Mouse (Mus musculus) adrenal gland (tissue): ENCODE measurements around the gene Cracr2a.

Experiments used
- intact Hi-C: fragments of 180-260 bp; cut with DNase I; formaldehyde crosslinking; loops from one replicate; pipeline ENCODE4 v1.15.1; 2025

Cracr2a gene

DNA sequence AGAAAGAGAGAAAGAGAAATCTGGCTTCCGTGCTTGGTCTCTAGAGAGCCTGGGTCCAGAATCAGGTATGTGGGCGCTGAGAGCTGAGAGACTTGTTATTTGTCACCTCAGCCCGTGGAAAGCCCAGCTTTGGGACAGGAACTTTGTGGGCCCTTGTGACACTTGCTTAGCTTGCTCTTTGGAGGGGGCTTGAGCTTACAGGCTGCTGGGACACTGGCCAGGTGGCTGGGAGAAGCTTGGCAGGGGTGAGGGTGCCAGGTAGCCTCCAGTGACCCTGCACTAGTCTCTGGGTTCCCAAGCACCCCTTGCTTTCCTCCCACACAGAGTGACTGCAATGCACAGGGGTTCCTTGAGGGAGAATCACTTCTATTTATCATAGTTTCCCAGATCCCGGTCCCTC is 2.4 kb downstream of the Cracr2a start:
- intact Hi-C loops = no loop called here

GRCm38 (mm10) chr6:127565951-127566732 is 5.0 kb downstream of the Cracr2a start:
- intact Hi-C loops = no loop called here

- intact Hi-C loops = no loop called here
These were observed 10.9 kb downstream of the Cracr2a start for GRCm38 (mm10) chr6:127571849-127572550.

DNA sequence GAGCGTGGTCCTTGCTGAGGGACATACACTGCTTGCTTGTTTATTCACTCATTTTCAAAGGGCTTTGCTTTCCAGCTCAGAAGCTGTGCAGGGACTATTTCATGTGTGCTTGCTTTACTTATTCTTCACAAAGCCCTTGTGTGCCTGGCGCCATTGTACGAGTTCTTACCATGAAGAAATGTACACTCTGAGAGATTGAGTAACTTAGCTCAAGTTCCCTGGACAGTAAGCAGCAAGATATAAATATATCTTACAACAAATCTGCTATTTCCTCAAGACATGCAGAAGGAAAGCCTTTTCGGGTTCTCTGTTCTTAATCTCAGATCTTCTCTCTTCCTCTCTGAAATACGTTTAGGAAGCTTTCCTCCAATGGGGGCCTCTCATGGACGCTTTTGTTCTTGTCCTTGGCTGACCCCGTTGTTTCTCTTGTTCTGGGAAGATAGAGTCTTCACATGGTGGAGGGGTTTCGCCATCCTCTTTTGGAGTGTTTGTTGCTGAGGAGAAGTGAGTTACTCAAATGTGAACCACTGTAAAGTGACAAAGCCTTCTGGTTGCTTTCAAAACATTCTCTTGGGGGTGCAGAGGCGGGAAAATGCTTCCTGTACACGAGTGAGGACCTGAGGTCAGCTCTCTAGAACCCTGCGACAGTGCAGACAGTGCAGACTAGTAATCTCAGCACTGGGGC is 12.8 kb downstream of the Cracr2a start:
- intact Hi-C loops = no loop called here

GRCm38 (mm10) chr6:127575194-127575593 is 14.1 kb downstream of the Cracr2a start:
- intact Hi-C loops = no loop called here

- intact Hi-C loops = no loop called here
These were observed 16.6 kb downstream of the Cracr2a start for GRCm38 (mm10) chr6:127577688-127578087.

GRCm38 (mm10) chr6:127578316-127578715 is 17.2 kb downstream of the Cracr2a start:
- intact Hi-C loops = no loop called here

DNA sequence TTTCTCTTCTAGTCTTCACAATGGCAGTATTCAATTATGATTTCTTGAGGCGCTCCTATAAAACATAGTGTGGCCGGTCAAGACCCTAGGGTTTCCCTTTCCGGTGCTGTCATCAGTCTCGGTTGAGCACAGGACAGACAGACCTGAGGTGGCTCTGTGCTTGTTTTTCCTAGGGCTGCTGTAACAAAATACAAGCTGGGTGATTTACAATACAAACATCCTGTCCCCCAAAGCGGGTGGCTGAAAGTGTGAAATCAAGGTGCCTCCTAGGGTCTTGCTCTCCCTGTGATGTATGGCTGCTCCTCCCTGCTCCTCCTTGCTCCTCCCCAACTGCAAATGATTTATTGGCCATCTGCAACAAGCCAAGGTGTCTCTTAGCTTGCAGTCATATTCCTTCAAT is 17.7 kb downstream of the Cracr2a start:
- intact Hi-C loops = no loop called here

- intact Hi-C loops = loop anchor here (2.0 to 5.0 kb wide), 2 partner anchors 39 to 80 kb away; no protein-coding TSS in a partner anchor
These were observed 20.8 kb downstream of the Cracr2a start for GRCm38 (mm10) chr6:127581915-127582314.

- intact Hi-C loops = loop anchor here (2.0 to 5.0 kb wide), 2 partner anchors 40 to 80 kb away; no protein-coding TSS in a partner anchor
These were observed 21.4 kb downstream of the Cracr2a start for GRCm38 (mm10) chr6:127582391-127583176.

- intact Hi-C loops = no loop called here
These were observed 30.3 kb downstream of the Cracr2a start for GRCm38 (mm10) chr6:127591467-127591866.

GRCm38 (mm10) chr6:127593487-127593886 is 32.3 kb downstream of the Cracr2a start:
- intact Hi-C loops = no loop called here

- intact Hi-C loops = no loop called here
These were observed 38.1 kb downstream of the Cracr2a start for GRCm38 (mm10) chr6:127599280-127599679.

- intact Hi-C loops = no loop called here
These were observed 44.2 kb downstream of the Cracr2a start for GRCm38 (mm10) chr6:127605067-127606025.

GRCm38 (mm10) chr6:127609673-127610072 is 48.5 kb downstream of the Cracr2a start:
- intact Hi-C loops = no loop called here

DNA sequence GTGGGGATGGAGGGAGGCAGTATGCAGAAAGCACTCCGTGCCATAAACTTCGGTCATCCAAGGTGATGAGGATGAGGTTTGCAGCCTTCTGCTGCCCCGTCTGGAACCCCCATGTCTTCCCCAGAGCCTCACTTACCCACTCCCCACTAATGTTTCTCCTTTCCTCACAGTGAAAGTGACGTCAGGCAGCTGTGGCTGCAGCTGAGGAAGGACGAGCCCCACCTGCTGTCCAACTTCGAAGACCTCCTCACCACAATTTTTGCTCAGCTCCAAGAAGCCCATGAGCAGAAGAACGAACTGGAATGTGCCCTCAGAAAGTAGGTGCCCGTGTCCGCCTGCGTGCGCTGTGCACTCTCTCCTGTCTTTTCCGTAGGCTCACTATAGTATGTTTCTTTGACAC is 50.1 kb downstream of the Cracr2a start:
- intact Hi-C loops = no loop called here

GRCm38 (mm10) chr6:127614083-127614984 is 53.2 kb downstream of the Cracr2a start:
- intact Hi-C loops = no loop called here

GRCm38 (mm10) chr6:127616623-127617022 is 55.5 kb downstream of the Cracr2a start:
- intact Hi-C loops = loop anchor here (5.0 kb wide), 1 partner anchor 306 kb away; no protein-coding TSS in a partner anchor
